Mouse (Mus musculus): ENCODE data around the gene Prkcq.

Gene Prkcq

DNA sequence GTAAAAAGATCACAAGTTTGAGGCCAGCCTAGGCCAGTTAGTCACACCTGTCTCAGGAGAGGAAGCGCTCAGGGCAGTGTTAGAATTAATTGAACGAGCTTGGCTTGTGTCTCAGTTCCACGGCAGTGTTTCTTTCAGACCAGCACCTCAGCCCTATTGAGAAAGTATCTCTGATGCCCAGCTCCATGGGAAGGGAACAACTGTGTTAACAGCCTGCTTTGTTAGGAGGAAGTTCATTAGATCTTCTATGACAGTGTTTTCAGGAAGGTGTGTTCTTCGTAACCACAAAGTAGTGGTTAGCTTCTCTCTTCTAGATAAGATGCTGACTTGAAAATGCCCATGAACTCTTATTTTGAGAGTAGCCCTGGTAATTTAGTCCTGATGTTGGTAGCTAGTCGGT, 31.4 kb downstream of the Prkcq start:
- TF ChIP-seq CTCF (conservative IDR thresholded peaks at IDR 0.05; ENCODE audit: low read length) (no peak), POU5F1 (IDR thresholded peaks at IDR 0.05; ENCODE audit: borderline replicate concordance, low read length) (no peak), NANOG (IDR thresholded peaks at IDR 0.05; ENCODE audit: borderline replicate concordance, low read length) (no peak)
- no peaks in the 10 kb centered on the region for H3K9me3 ChIP-seq (ENCODE audit: low read length)
- H3K36me3 ChIP-seq (ENCODE audit: insufficient read depth, low read length): no peaks in the 10 kb centered on the region
- no peaks in the 10 kb centered on the region for H3K4me1 ChIP-seq (replicated peaks; ENCODE audit: low read depth, low read length)
- H3K4me3 ChIP-seq (replicated peaks; ENCODE audit: low read length): no peak overlapping the region
- no peaks in the 10 kb centered on the region for H3K27me3 ChIP-seq (ENCODE audit: insufficient read depth, low read length)

- Histone ChIP-seq H3K36me3 (ENCODE audit: insufficient read depth, low read length) (no peaks in the 10 kb centered on the region), H3K4me3 (replicated peaks; ENCODE audit: low read length) (no peak overlapping the region), H3K4me1 (replicated peaks; ENCODE audit: low read depth, low read length) (no peaks in the 10 kb centered on the region), H3K27me3 (ENCODE audit: insufficient read depth, low read length) (no peaks in the 10 kb centered on the region), H3K9me3 (ENCODE audit: low read length) (no peaks in the 10 kb centered on the region)
- TF ChIP-seq POU5F1 (IDR thresholded peaks at IDR 0.05; ENCODE audit: borderline replicate concordance, low read length) (no peak), NANOG (IDR thresholded peaks at IDR 0.05; ENCODE audit: borderline replicate concordance, low read length) (no peak), CTCF (conservative IDR thresholded peaks at IDR 0.05; ENCODE audit: low read length) (no peak)
Observed at GRCm38 (mm10) chr2:11204232-11204631, 32.3 kb downstream of the Prkcq start.

- no peak for TF ChIP-seq NANOG (IDR thresholded peaks at IDR 0.05; ENCODE audit: borderline replicate concordance, low read length)
- no peak for TF ChIP-seq CTCF (conservative IDR thresholded peaks at IDR 0.05; ENCODE audit: low read length)
- TF ChIP-seq POU5F1 (IDR thresholded peaks at IDR 0.05; ENCODE audit: borderline replicate concordance, low read length): no peak
- Histone ChIP-seq H3K4me1 (replicated peaks; ENCODE audit: low read depth, low read length) (no peaks in the 10 kb centered on the region), H3K36me3 (ENCODE audit: insufficient read depth, low read length) (no peaks in the 10 kb centered on the region), H3K9me3 (ENCODE audit: low read length) (no peaks in the 10 kb centered on the region), H3K27me3 (ENCODE audit: insufficient read depth, low read length) (no peaks in the 10 kb centered on the region), H3K4me3 (replicated peaks; ENCODE audit: low read length) (no peak overlapping the region)
Observed at GRCm38 (mm10) chr2:11204961-11205360, 33.1 kb downstream of the Prkcq start.

DNA sequence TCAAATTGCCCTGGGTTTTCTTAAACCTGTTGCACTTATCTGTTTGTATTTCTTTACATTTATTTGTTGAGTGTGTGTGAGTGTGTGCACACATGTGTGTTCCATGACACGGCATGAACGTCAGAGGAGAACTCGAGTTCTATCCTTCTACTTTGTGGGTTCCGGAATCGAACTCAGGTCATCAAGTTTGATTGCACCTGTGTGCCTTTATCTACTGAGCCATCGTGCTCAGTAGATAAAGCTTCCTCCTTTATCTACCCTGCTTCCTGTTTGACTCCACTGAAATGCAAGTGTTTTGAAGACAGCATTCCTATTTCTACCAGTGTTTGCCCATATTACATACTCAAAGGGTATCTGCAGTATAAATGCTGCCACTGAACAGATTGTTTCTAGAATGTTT, 33.8 kb downstream of the Prkcq start:
- Histone ChIP-seq H3K9me3 (ENCODE audit: low read length) (no peaks in the 10 kb centered on the region), H3K36me3 (ENCODE audit: insufficient read depth, low read length) (no peaks in the 10 kb centered on the region), H3K4me3 (replicated peaks; ENCODE audit: low read length) (no peak overlapping the region), H3K27me3 (ENCODE audit: insufficient read depth, low read length) (no peaks in the 10 kb centered on the region), H3K4me1 (replicated peaks; ENCODE audit: low read depth, low read length) (no peaks in the 10 kb centered on the region)
- no peak for TF ChIP-seq NANOG (IDR thresholded peaks at IDR 0.05; ENCODE audit: borderline replicate concordance, low read length)
- no peak for TF ChIP-seq POU5F1 (IDR thresholded peaks at IDR 0.05; ENCODE audit: borderline replicate concordance, low read length)
- no peak for TF ChIP-seq CTCF (conservative IDR thresholded peaks at IDR 0.05; ENCODE audit: low read length)

GRCm38 (mm10) chr2:11208263-11208662, 36.4 kb downstream of the Prkcq start:
- Histone ChIP-seq H3K36me3 (ENCODE audit: insufficient read depth, low read length) (no peaks in the 10 kb centered on the region), H3K4me1 (replicated peaks; ENCODE audit: low read depth, low read length) (no peaks in the 10 kb centered on the region), H3K27me3 (ENCODE audit: insufficient read depth, low read length) (no peaks in the 10 kb centered on the region), H3K9me3 (ENCODE audit: low read length) (no peaks in the 10 kb centered on the region), H3K4me3 (replicated peaks; ENCODE audit: low read length) (no peak overlapping the region)
- TF ChIP-seq POU5F1 (IDR thresholded peaks at IDR 0.05; ENCODE audit: borderline replicate concordance, low read length) (no peak), NANOG (IDR thresholded peaks at IDR 0.05; ENCODE audit: borderline replicate concordance, low read length) (no peak), CTCF (conservative IDR thresholded peaks at IDR 0.05; ENCODE audit: low read length) (no peak)

DNA sequence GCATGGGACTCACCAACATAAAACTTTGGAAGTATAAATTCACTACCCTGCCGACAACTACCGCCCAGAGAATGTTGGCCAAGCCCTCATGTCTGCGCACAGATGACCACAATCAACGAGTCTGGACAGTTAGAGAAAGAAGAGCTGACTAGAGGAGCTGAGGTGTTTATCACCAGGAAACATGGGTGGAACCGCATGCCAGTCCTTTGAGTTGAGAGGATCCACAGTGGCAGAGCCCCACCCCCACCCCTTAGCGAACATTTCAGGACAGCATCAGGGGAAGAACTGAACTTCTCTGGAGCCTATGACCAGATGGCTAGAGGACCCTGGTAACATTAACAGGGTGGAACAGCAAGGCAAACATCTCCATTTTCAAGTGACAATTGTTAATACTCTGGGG, 37.4 kb downstream of the Prkcq start:
- no peaks in the 10 kb centered on the region for H3K27me3 ChIP-seq (ENCODE audit: insufficient read depth, low read length)
- TF ChIP-seq CTCF (conservative IDR thresholded peaks at IDR 0.05; ENCODE audit: low read length): no peak
- no peak for TF ChIP-seq NANOG (IDR thresholded peaks at IDR 0.05; ENCODE audit: borderline replicate concordance, low read length)
- TF ChIP-seq POU5F1 (IDR thresholded peaks at IDR 0.05; ENCODE audit: borderline replicate concordance, low read length): no peak
- H3K4me3 ChIP-seq (replicated peaks; ENCODE audit: low read length): no peak overlapping the region
- H3K9me3 ChIP-seq (ENCODE audit: low read length): no peaks in the 10 kb centered on the region
- H3K36me3 ChIP-seq (ENCODE audit: insufficient read depth, low read length): no peaks in the 10 kb centered on the region
- H3K4me1 ChIP-seq (replicated peaks; ENCODE audit: low read depth, low read length): no peaks in the 10 kb centered on the region

- Histone ChIP-seq H3K9me3 (ENCODE audit: low read length) (no peaks in the 10 kb centered on the region), H3K4me1 (replicated peaks; ENCODE audit: low read depth, low read length) (no peaks in the 10 kb centered on the region), H3K36me3 (ENCODE audit: insufficient read depth, low read length) (no peaks in the 10 kb centered on the region), H3K4me3 (replicated peaks; ENCODE audit: low read length) (no peak overlapping the region), H3K27me3 (ENCODE audit: insufficient read depth, low read length) (no peaks in the 10 kb centered on the region)
- TF ChIP-seq NANOG (IDR thresholded peaks at IDR 0.05; ENCODE audit: borderline replicate concordance, low read length) (no peak), POU5F1 (IDR thresholded peaks at IDR 0.05; ENCODE audit: borderline replicate concordance, low read length) (no peak), CTCF (conservative IDR thresholded peaks at IDR 0.05; ENCODE audit: low read length) (no peak)
Observed at GRCm38 (mm10) chr2:11210241-11210916, 38.5 kb downstream of the Prkcq start.

DNA sequence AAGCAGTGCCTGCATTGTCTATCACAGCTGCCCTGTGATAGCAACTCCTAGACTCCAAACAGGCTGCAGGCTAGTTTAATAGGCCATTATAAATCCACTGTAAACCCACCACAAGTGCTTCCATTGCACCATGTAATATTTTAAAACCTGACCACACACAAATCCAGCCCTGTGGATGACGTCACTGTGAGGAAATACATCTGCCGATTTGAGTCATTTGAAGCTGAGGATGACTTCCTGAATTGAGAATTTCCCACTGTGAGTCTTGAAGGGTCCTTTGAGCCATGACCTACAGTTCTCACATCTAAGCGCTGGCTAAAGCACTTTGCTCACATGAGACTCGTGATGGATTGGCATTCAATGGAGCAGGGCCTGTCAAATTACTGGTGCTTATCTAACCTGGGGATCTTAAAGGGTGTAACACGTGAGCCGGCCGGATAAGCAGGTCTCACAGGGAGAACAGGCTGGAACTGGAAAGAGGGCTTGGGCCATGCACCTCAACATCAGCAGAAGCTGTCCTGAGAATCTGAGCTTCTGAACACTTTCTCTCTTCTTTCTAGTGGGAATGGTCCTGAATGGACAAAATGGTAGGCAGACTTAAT, 40.2 kb downstream of the Prkcq start:
- TF ChIP-seq POU5F1 (IDR thresholded peaks at IDR 0.05; ENCODE audit: borderline replicate concordance, low read length): no peak
- no peak for TF ChIP-seq CTCF (conservative IDR thresholded peaks at IDR 0.05; ENCODE audit: low read length)
- no peak for TF ChIP-seq NANOG (IDR thresholded peaks at IDR 0.05; ENCODE audit: borderline replicate concordance, low read length)
- no peaks in the 10 kb centered on the region for H3K9me3 ChIP-seq (ENCODE audit: low read length)
- no peak overlapping the region for H3K4me3 ChIP-seq (replicated peaks; ENCODE audit: low read length)
- H3K27me3 ChIP-seq (ENCODE audit: insufficient read depth, low read length): no peaks in the 10 kb centered on the region
- no peaks in the 10 kb centered on the region for H3K4me1 ChIP-seq (replicated peaks; ENCODE audit: low read depth, low read length)
- H3K36me3 ChIP-seq (ENCODE audit: insufficient read depth, low read length): no peaks in the 10 kb centered on the region
